Mouse (Mus musculus): ENCODE measurements at regions not wholly inside any gene's neighbourhood (a gene's known extent, or its start where the extent isn't known, plus 50 kb on each side); places are given as distances from the start of the nearest gene placed in this dataset.

- Histone ChIP-seq H3K4me2 (ENCODE audit: low read length) (no peak overlapping the region), H3K4me1 (ENCODE audit: control insufficient read depth, insufficient read depth, low read length) (no peaks in the 10 kb centered on the region), H3K27me3 (ENCODE audit: control insufficient read depth, insufficient read depth, low read depth, low read length) (no peaks in the 10 kb centered on the region), H3K36me3 (ENCODE audit: control insufficient read depth, insufficient read depth, low read length) (no peaks in the 10 kb centered on the region), H3K4me3 (ENCODE audit: low read depth, low read length) (no peak overlapping the region), H3K27ac (ENCODE audit: low read length) (no peak overlapping the region), H3K9me3 (replicated peaks; ENCODE audit: control insufficient read depth, low read length, poor library complexity, severe bottlenecking) (no peaks in the 10 kb centered on the region), H3K9ac (ENCODE audit: low read depth, low read length) (no peak overlapping the region)
- no peak for ATAC-seq
- WGBS, result 75% methylated on average over 1 of the region's 1 CpGs
These were observed 83.5 kb upstream of the Lrig1 start for GRCm38 (mm10) chr6:94783471-94783870.

DNA sequence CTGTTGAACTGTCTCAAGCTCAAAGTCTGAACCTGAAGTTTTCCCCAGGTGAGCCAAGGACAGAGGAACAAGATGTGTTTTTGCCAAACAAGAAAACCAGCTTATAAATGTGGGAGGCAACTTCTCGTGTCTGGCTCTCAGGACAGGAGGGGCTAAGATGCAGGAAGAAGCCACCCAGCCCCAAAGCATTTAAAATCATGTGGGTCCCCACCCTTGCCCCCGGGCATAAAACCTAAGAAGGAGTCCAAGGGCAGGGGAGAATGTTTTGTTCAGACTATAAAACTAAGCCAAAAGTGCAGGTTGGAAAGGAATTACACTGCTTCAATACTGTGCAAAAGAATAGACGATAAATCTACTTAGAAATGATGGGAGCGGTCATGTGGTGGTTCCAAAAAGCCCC lies 80.7 kb upstream of the Lrig1 start:
- Histone ChIP-seq H3K4me3 (ENCODE audit: low read depth, low read length) (no peak overlapping the region), H3K9ac (ENCODE audit: low read depth, low read length) (no peak overlapping the region), H3K27me3 (ENCODE audit: control insufficient read depth, insufficient read depth, low read depth, low read length) (no peaks in the 10 kb centered on the region), H3K9me3 (replicated peaks; ENCODE audit: control insufficient read depth, low read length, poor library complexity, severe bottlenecking) (no peaks in the 10 kb centered on the region), H3K27ac (ENCODE audit: low read length) (no peak overlapping the region), H3K4me1 (ENCODE audit: control insufficient read depth, insufficient read depth, low read length) (no peaks in the 10 kb centered on the region), H3K36me3 (ENCODE audit: control insufficient read depth, insufficient read depth, low read length) (no peaks in the 10 kb centered on the region), H3K4me2 (ENCODE audit: low read length) (no peak overlapping the region)
- WGBS, result 86% methylated on average over 4 of the region's 4 CpGs
- no peak for ATAC-seq

GRCm38 (mm10) chr6:94779854-94780253 lies 79.9 kb upstream of the Lrig1 start:
- no peaks in the 10 kb centered on the region for H3K36me3 ChIP-seq (ENCODE audit: control insufficient read depth, insufficient read depth, low read length)
- H3K9ac ChIP-seq (ENCODE audit: low read depth, low read length), result no peak overlapping the region
- no peak for ATAC-seq
- WGBS, result 74% methylated on average over 7 of the region's 7 CpGs
- no peak overlapping the region for H3K4me3 ChIP-seq (ENCODE audit: low read depth, low read length)
- H3K27ac ChIP-seq (ENCODE audit: low read length), result no peak overlapping the region
- no peaks in the 10 kb centered on the region; the same call in 1 of the 2 replicates for H3K27me3 ChIP-seq (ENCODE audit: control insufficient read depth, insufficient read depth, low read depth, low read length)
- H3K4me2 ChIP-seq (ENCODE audit: low read length), result no peak overlapping the region
- no peaks in the 10 kb centered on the region for H3K4me1 ChIP-seq (ENCODE audit: control insufficient read depth, insufficient read depth, low read length)
- H3K9me3 ChIP-seq (replicated peaks; ENCODE audit: control insufficient read depth, low read length, poor library complexity, severe bottlenecking), result no peaks in the 10 kb centered on the region

- Histone ChIP-seq H3K36me3 (ENCODE audit: control insufficient read depth, insufficient read depth, low read length) (no peaks in the 10 kb centered on the region), H3K4me2 (ENCODE audit: low read length) (no peak overlapping the region), H3K9me3 (replicated peaks; ENCODE audit: control insufficient read depth, low read length, poor library complexity, severe bottlenecking) (no peaks in the 10 kb centered on the region), H3K27ac (ENCODE audit: low read length) (no peak overlapping the region), H3K4me1 (ENCODE audit: control insufficient read depth, insufficient read depth, low read length) (peaks cover 3% of the 10 kb centered on the region; the same call in 1 of the 2 replicates), H3K4me3 (ENCODE audit: low read depth, low read length) (no peak overlapping the region), H3K9ac (ENCODE audit: low read depth, low read length) (no peak overlapping the region), H3K27me3 (ENCODE audit: control insufficient read depth, insufficient read depth, low read depth, low read length) (no peaks in the 10 kb centered on the region; the same call in 1 of the 2 replicates)
- no peak for ATAC-seq
- WGBS, result 75% methylated on average over 7 of the region's 7 CpGs
These were observed 79.3 kb upstream of the Lrig1 start for GRCm38 (mm10) chr6:94779213-94779612.

- Histone ChIP-seq H3K4me1 (ENCODE audit: control insufficient read depth, insufficient read depth, low read length) (peaks cover 7% of the 10 kb centered on the region), H3K27ac (ENCODE audit: low read length) (no peak overlapping the region), H3K9me3 (replicated peaks; ENCODE audit: control insufficient read depth, low read length, poor library complexity, severe bottlenecking) (no peaks in the 10 kb centered on the region), H3K9ac (ENCODE audit: low read depth, low read length) (no peak overlapping the region), H3K27me3 (ENCODE audit: control insufficient read depth, insufficient read depth, low read depth, low read length) (no peaks in the 10 kb centered on the region; the same call in 1 of the 2 replicates), H3K4me2 (ENCODE audit: low read length) (no peak overlapping the region), H3K36me3 (ENCODE audit: control insufficient read depth, insufficient read depth, low read length) (no peaks in the 10 kb centered on the region), H3K4me3 (ENCODE audit: low read depth, low read length) (no peak overlapping the region)
- ATAC-seq, result no peak
- WGBS, result 76% methylated on average over 1 of the region's 1 CpGs
These were observed 78.8 kb upstream of the Lrig1 start for GRCm38 (mm10) chr6:94778797-94779196.

DNA sequence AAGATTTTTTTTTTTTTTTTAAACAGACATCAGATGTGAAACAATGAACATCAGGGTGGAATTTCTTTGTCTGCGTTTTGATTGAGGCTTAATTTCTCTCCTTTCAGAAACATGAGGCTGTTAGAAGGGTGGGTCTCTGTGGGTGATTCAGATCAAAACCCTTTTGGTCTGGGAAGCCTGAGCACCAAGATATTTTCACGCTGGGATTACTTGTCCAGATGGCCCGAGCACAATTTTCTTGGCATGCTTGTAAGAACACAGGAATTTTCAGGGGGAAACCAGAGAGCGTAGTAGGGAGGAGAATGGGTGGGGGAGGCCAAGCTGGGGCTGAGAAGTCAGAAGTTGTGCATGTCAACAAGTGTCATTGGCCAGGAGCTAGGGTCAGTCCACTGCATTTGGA lies 76.6 kb upstream of the Lrig1 start:
- Histone ChIP-seq H3K9me3 (replicated peaks; ENCODE audit: control insufficient read depth, low read length, poor library complexity, severe bottlenecking) (no peaks in the 10 kb centered on the region), H3K36me3 (ENCODE audit: control insufficient read depth, insufficient read depth, low read length) (no peaks in the 10 kb centered on the region), H3K4me3 (ENCODE audit: low read depth, low read length) (no peak overlapping the region), H3K27me3 (ENCODE audit: control insufficient read depth, insufficient read depth, low read depth, low read length) (no peaks in the 10 kb centered on the region; the same call in 1 of the 2 replicates), H3K9ac (ENCODE audit: low read depth, low read length) (no peak overlapping the region), H3K27ac (ENCODE audit: low read length) (no peak overlapping the region), H3K4me1 (ENCODE audit: control insufficient read depth, insufficient read depth, low read length) (peaks cover 22% of the 10 kb centered on the region), H3K4me2 (ENCODE audit: low read length) (no peak overlapping the region)
- no peak for ATAC-seq
- 33% methylated on average over 4 of the region's 4 CpGs for WGBS

GRCm38 (mm10) chr6:94774871-94775270 lies 74.9 kb upstream of the Lrig1 start:
- 98% methylated on average over 3 of the region's 3 CpGs for WGBS
- ATAC-seq, result no peak

DNA sequence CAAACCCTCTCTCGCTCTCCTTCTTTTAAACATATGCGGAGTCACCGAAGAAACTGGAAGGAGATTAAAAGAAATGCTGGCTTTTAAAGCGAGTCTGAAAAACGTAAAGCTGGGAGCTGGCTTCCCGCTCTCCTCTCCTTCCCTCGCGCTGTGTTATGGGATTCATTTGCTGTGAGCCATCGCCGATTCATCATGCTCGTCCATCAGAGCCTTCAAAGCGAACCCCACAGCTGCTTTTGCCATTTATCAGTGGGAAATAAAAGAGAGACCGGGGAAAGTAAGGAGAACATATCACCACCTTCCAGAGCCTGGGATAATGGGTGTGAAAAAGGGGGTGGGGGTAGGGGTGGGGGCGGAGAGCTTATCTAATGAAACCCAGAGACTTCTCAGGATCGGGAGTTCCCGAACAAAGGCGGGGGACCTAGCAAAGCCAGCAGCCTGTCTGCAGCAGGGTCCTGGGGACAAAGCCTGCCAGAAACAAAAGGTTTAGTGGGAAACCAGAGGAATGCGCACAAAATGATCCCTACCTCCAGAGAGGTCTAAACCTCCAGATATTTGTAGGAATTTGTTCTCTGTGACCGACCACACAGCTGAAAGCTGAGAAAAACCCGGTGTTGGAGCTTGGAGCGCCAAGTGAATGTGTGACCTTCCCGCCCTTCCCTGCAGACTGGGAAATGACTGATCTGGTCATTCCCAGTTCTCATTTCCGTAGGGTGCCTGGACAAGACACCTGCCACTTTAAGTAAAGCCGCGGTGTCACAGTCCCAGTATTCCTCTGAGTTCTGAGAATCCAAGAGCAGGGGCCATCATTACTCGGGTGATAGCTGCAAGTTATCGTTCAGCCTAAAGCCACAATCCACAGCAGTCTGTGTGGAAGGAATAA lies 73.9 kb upstream of the Lrig1 start:
- no peaks in the 10 kb centered on the region for H3K9me3 ChIP-seq (replicated peaks; ENCODE audit: control insufficient read depth, low read length, poor library complexity, severe bottlenecking)
- H3K27me3 ChIP-seq (ENCODE audit: control insufficient read depth, insufficient read depth, low read depth, low read length), result no peaks in the 10 kb centered on the region; the same call in 1 of the 2 replicates
- peak overlapping the region; percentile 52 for H3K4me2 ChIP-seq (ENCODE audit: low read length)
- H3K36me3 ChIP-seq (ENCODE audit: control insufficient read depth, insufficient read depth, low read length), result no peaks in the 10 kb centered on the region
- H3K4me1 ChIP-seq (ENCODE audit: control insufficient read depth, insufficient read depth, low read length), result peaks cover 22% of the 10 kb centered on the region
- ATAC-seq, result peak; percentile 75
- WGBS, result 2% methylated on average over 27 of the region's 27 CpGs
- H3K27ac ChIP-seq (ENCODE audit: low read length), result peak overlapping the region; percentile 83
- peak overlapping the region; percentile 63 for H3K9ac ChIP-seq (ENCODE audit: low read depth, low read length)
- H3K4me3 ChIP-seq (ENCODE audit: low read depth, low read length), result peak overlapping the region; percentile 24

More at GRCm38 (mm10) chr6:94774871-94775270, 74.9 kb upstream of the Lrig1 start:
- Histone ChIP-seq H3K4me2 (ENCODE audit: low read length) (no peak overlapping the region), H3K9me3 (replicated peaks; ENCODE audit: control insufficient read depth, low read length, poor library complexity, severe bottlenecking) (no peaks in the 10 kb centered on the region), H3K27ac (ENCODE audit: low read length) (no peak overlapping the region), H3K27me3 (ENCODE audit: control insufficient read depth, insufficient read depth, low read depth, low read length) (no peaks in the 10 kb centered on the region; the same call in 1 of the 2 replicates), H3K36me3 (ENCODE audit: control insufficient read depth, insufficient read depth, low read length) (no peaks in the 10 kb centered on the region), H3K4me1 (ENCODE audit: control insufficient read depth, insufficient read depth, low read length) (peaks cover 22% of the 10 kb centered on the region), H3K9ac (ENCODE audit: low read depth, low read length) (no peak overlapping the region), H3K4me3 (ENCODE audit: low read depth, low read length) (no peak overlapping the region)

DNA sequence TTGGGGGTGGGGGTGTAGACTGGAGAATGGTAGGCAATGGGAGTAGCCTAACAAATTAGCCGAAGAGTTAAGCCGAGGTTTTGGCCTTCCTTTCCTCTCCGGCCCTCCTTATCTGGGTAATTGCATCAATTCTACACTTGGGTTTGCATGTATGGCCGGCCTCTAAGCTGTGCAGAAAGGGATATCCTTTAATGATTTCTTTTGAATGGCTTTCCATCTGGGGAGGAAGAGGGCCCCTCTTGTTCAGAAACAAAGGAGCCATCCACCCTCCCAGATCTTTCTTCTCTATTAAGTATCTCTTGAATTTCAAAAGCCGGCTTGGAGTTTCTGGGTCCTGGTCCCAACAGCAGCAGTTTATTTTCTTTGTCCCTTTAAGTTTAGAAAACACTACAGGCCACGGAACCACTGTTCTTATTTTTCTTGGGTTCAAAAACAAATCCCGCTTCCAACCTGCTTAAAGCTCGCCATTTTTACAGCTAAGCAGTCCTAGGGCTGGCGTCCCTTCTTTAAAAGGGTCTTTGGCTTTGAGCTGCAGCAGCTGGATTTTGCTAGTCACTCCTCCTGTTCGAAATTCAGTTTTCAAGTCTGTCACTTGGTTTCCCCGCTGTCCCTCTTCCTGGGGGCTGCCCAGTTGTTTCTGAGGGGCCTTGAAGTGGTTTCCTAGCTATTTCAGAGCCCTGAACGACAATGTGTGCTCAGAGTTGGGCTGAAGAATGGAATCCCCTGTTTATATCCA lies 73.1 kb upstream of the Lrig1 start:
- H3K4me2 ChIP-seq (ENCODE audit: low read length), result peak overlapping the region; percentile 52
- 8% methylated on average over 12 of the region's 12 CpGs for WGBS

More for the DNA sequence above, 73.1 kb upstream of the Lrig1 start:
- Histone ChIP-seq H3K4me1 (ENCODE audit: control insufficient read depth, insufficient read depth, low read length) (peaks cover 22% of the 10 kb centered on the region), H3K36me3 (ENCODE audit: control insufficient read depth, insufficient read depth, low read length) (no peaks in the 10 kb centered on the region), H3K9me3 (replicated peaks; ENCODE audit: control insufficient read depth, low read length, poor library complexity, severe bottlenecking) (no peaks in the 10 kb centered on the region), H3K4me3 (ENCODE audit: low read depth, low read length) (no peak overlapping the region), H3K27ac (ENCODE audit: low read length) (peak overlapping the region; percentile 83), H3K9ac (ENCODE audit: low read depth, low read length) (peak overlapping the region; percentile 63), H3K27me3 (ENCODE audit: control insufficient read depth, insufficient read depth, low read depth, low read length) (no peaks in the 10 kb centered on the region; the same call in 1 of the 2 replicates)
- ATAC-seq, result peak; percentile 49; the same call in 1 of the 2 replicates
